Mouse (Mus musculus): ENCODE data around the gene Tnnt1.

GRCm38 (mm10) chr7:4464194-4464824 lies 51.9 kb downstream of the Tnnt1 start:
- TF ChIP-seq TAL1 (IDR thresholded peaks at IDR 0.05; ENCODE audit: low read length): no peak
- no peak for TF ChIP-seq GATA1 (IDR thresholded peaks at IDR 0.05; ENCODE audit: low read length)
